Mouse (Mus musculus): ENCODE data around the gene Ssbp3.

- TF ChIP-seq CTCF (IDR thresholded peaks at IDR 0.05; ENCODE audit: extremely low read depth, insufficient read depth, insufficient read length, insufficient replicate concordance), result no peak
- TF ChIP-seq POLR2A (IDR thresholded peaks at IDR 0.05; ENCODE audit: low read depth, low read length), result no peak
These were observed 40.3 kb downstream of the Ssbp3 start for GRCm38 (mm10) chr4:106950801-106951200.

Data from spleen, adult 2 months (tissue).